Mouse (Mus musculus) ES-Bruce4 (cell line): ENCODE results near the gene Clmn.

Source experiments
- CTCF ChIP-seq: IDR thresholded peaks from one replicate; pipeline ENCODE4 v1.8.1; 2011; ENCODE audit warnings: low read depth, low read length
- POLR2A ChIP-seq: IDR thresholded peaks from one replicate; pipeline ENCODE4 v1.8.1; 2011; ENCODE audit warnings: low read length; ENCODE audit not compliant: insufficient read depth

- TF ChIP-seq POLR2A (no peak), CTCF (no peak)
These were observed 26.4 kb downstream of the Clmn start for GRCm38 (mm10) chr12:104838462-104838861.
